Mouse (Mus musculus): ENCODE measurements around the gene Ccrl2. TPM values are rescaled to one million over a fixed set of nuclear protein-coding genes. Genes with fewer than 3 reads are reported as not detected.

The Ccrl2 gene
- polyA plus RNA-seq, 1 experiment from 2014 or later = 0.55 TPM

DNA sequence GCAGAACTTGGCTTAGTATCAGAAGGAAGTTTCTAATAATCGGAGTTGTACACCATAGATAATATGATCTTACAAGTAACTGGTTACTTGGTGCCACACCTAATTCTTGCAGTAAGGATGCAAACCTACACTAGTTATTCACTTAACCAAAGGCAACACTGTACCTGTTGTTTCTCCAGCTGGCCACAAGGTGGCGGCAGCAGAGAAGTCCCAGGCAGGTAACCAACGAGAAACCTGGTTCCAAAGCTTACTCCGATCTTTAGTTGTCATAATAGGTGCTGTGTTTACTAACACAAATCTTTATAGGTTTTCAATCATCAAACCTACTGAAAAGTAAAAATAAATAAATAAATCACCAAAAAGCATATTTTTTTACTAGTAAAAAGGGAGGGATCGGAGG lies 35.8 kb upstream of the Ccrl2 start:
- no peaks in the 10 kb centered on the region for H3K27me3 ChIP-seq (ENCODE audit: control insufficient read depth, insufficient read depth, low read length)
- no peak overlapping the region for H3K27ac ChIP-seq (replicated peaks; ENCODE audit: low read depth, low read length)
- H3K9me3 ChIP-seq (ENCODE audit: control insufficient read depth, low read length) = no peaks in the 10 kb centered on the region
- no peaks in the 10 kb centered on the region for H3K36me3 ChIP-seq (ENCODE audit: control insufficient read depth, insufficient read depth, low read length)
- WGBS = 31% methylated on average over 5 of the region's 5 CpGs
- DNase-seq (ENCODE audit: low spot score) = peak; percentile 59
- ATAC-seq (ENCODE audit: insufficient number of reproducible peaks, low FRiP score, low TSS enrichment, low read depth) = no peak
- no peaks in the 10 kb centered on the region for H3K4me1 ChIP-seq (ENCODE audit: control insufficient read depth, insufficient read depth, low read length)
- no peak overlapping the region for H3K4me2 ChIP-seq (ENCODE audit: low read depth, severe bottlenecking)
- H3K9ac ChIP-seq (ENCODE audit: low read length) = no peak overlapping the region
- no peak overlapping the region for H3K4me3 ChIP-seq (ENCODE audit: low read depth, low read length)

DNA sequence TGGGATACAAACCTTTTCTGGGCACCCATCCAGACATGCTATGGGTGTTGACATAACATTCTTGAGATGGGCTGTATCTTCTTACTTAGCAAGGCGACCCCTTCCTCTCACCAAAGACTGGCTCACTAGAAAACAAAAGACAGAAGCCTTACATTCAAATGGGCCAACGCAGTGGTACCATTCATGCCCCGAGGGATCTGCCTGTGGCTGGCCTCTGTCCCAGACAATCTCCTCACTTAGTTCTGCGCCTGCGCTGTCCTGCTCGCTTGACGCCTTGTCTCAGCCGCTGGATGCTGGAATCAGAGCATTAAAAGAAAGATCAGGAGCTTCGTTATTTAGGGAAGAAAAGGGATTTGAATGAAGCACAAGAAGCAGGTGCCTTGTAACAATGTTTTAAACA lies 35.3 kb upstream of the Ccrl2 start:
- ATAC-seq (ENCODE audit: insufficient number of reproducible peaks, low FRiP score, low TSS enrichment, low read depth) = no peak

GRCm38 (mm10) chr9:111088886-111089285 lies 31.6 kb upstream of the Ccrl2 start:
- H3K4me2 ChIP-seq (ENCODE audit: low read depth, severe bottlenecking) = no peak overlapping the region
- no peak overlapping the region for H3K9ac ChIP-seq (ENCODE audit: low read length)
- no peaks in the 10 kb centered on the region for H3K27me3 ChIP-seq (ENCODE audit: control insufficient read depth, insufficient read depth, low read length)
- no peaks in the 10 kb centered on the region for H3K9me3 ChIP-seq (ENCODE audit: control insufficient read depth, low read length)
- no peak for DNase-seq (ENCODE audit: low spot score)
- H3K36me3 ChIP-seq (ENCODE audit: control insufficient read depth, insufficient read depth, low read length) = no peaks in the 10 kb centered on the region
- H3K27ac ChIP-seq (replicated peaks; ENCODE audit: low read depth, low read length) = no peak overlapping the region
- no peak overlapping the region for H3K4me3 ChIP-seq (ENCODE audit: low read depth, low read length)
- ATAC-seq (ENCODE audit: insufficient number of reproducible peaks, low FRiP score, low TSS enrichment, low read depth) = no peak
- WGBS = 42% methylated on average over 7 of the region's 7 CpGs
- no peaks in the 10 kb centered on the region for H3K4me1 ChIP-seq (ENCODE audit: control insufficient read depth, insufficient read depth, low read length)

More for the DNA sequence above, 35.3 kb upstream of the Ccrl2 start:
- H3K9me3 ChIP-seq (ENCODE audit: control insufficient read depth, low read length) = no peaks in the 10 kb centered on the region
- H3K4me1 ChIP-seq (ENCODE audit: control insufficient read depth, insufficient read depth, low read length) = no peaks in the 10 kb centered on the region
- H3K27me3 ChIP-seq (ENCODE audit: control insufficient read depth, insufficient read depth, low read length) = no peaks in the 10 kb centered on the region
- no peak overlapping the region for H3K27ac ChIP-seq (replicated peaks; ENCODE audit: low read depth, low read length)
- no peak overlapping the region for H3K4me3 ChIP-seq (ENCODE audit: low read depth, low read length)
- DNase-seq (ENCODE audit: low spot score) = no peak
- no peaks in the 10 kb centered on the region for H3K36me3 ChIP-seq (ENCODE audit: control insufficient read depth, insufficient read depth, low read length)
- WGBS = 72% methylated on average over 9 of the region's 9 CpGs
- H3K4me2 ChIP-seq (ENCODE audit: low read depth, severe bottlenecking) = no peak overlapping the region
- H3K9ac ChIP-seq (ENCODE audit: low read length) = no peak overlapping the region

DNA sequence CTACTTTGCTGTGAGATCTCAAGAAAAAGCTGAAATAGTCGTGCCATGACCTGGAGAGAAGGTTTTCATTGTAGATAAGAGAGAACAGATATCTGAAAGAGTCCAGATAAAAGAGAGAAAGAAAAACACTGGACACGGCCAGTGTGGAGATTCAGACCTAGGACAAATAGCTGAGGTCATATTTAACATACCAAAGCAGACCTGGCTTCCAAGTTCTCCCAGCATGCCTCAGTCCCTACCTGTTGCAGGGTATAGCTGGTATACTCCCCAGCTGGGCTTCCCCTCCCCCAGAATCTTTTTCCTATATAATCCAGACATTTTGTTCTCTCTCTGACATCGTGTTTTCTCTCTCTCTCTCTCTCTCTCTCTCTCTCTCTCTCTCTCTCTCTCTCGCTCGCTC lies 30.6 kb upstream of the Ccrl2 start:
- no peak overlapping the region for H3K4me3 ChIP-seq (ENCODE audit: low read depth, low read length)
- ATAC-seq (ENCODE audit: insufficient number of reproducible peaks, low FRiP score, low TSS enrichment, low read depth) (no peak), DNase-seq (ENCODE audit: low spot score) (no peak)
- no peaks in the 10 kb centered on the region for H3K27me3 ChIP-seq (ENCODE audit: control insufficient read depth, insufficient read depth, low read length)
- H3K36me3 ChIP-seq (ENCODE audit: control insufficient read depth, insufficient read depth, low read length) = no peaks in the 10 kb centered on the region
- H3K9me3 ChIP-seq (ENCODE audit: control insufficient read depth, low read length) = no peaks in the 10 kb centered on the region
- no peak overlapping the region for H3K4me2 ChIP-seq (ENCODE audit: low read depth, severe bottlenecking)
- no peak overlapping the region for H3K27ac ChIP-seq (replicated peaks; ENCODE audit: low read depth, low read length)
- no peaks in the 10 kb centered on the region for H3K4me1 ChIP-seq (ENCODE audit: control insufficient read depth, insufficient read depth, low read length)
- WGBS = 11% methylated on average over 5 of the region's 5 CpGs
- no peak overlapping the region for H3K9ac ChIP-seq (ENCODE audit: low read length)

- ATAC-seq (ENCODE audit: insufficient number of reproducible peaks, low FRiP score, low TSS enrichment, low read depth) (no peak), DNase-seq (ENCODE audit: low spot score) (no peak)
- WGBS = 23% methylated on average over 3 of the region's 3 CpGs
- Histone ChIP-seq H3K4me1 (ENCODE audit: control insufficient read depth, insufficient read depth, low read length) (no peaks in the 10 kb centered on the region), H3K27ac (replicated peaks; ENCODE audit: low read depth, low read length) (no peak overlapping the region), H3K9ac (ENCODE audit: low read length) (no peak overlapping the region), H3K4me2 (ENCODE audit: low read depth, severe bottlenecking) (no peak overlapping the region), H3K27me3 (ENCODE audit: control insufficient read depth, insufficient read depth, low read length) (no peaks in the 10 kb centered on the region), H3K4me3 (ENCODE audit: low read depth, low read length) (no peak overlapping the region), H3K9me3 (ENCODE audit: control insufficient read depth, low read length) (no peaks in the 10 kb centered on the region), H3K36me3 (ENCODE audit: control insufficient read depth, insufficient read depth, low read length) (no peaks in the 10 kb centered on the region)
Observed at GRCm38 (mm10) chr9:111086995-111087606, 29.8 kb upstream of the Ccrl2 start.

DNA sequence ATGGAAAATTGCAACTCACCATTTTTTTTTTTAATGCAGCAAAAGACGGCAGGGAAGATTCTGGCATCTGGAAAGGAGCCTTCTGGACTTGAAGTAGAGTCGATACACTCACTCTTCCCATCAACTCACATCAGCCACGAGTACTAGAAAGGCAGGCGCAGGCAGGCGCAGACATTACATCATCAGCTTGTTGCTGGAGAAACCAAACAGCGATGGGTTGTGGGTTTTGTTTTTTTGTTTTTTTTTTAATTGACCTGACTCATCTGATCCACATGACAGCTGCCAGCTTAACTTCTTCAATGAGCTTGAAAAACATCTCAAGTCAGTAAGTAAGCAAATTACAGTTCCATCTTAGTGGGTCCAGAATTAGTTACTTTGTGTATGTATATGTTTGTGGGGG lies 28.8 kb upstream of the Ccrl2 start:
- H3K9me3 ChIP-seq (ENCODE audit: control insufficient read depth, low read length) = no peaks in the 10 kb centered on the region
- ATAC-seq (ENCODE audit: insufficient number of reproducible peaks, low FRiP score, low TSS enrichment, low read depth) (no peak), DNase-seq (ENCODE audit: low spot score) (no peak)
- no peaks in the 10 kb centered on the region for H3K4me1 ChIP-seq (ENCODE audit: control insufficient read depth, insufficient read depth, low read length)
- H3K27me3 ChIP-seq (ENCODE audit: control insufficient read depth, insufficient read depth, low read length) = no peaks in the 10 kb centered on the region
- no peaks in the 10 kb centered on the region for H3K36me3 ChIP-seq (ENCODE audit: control insufficient read depth, insufficient read depth, low read length)
- no peak overlapping the region for H3K4me3 ChIP-seq (ENCODE audit: low read depth, low read length)
- no peak overlapping the region for H3K9ac ChIP-seq (ENCODE audit: low read length)
- H3K27ac ChIP-seq (replicated peaks; ENCODE audit: low read depth, low read length) = no peak overlapping the region
- H3K4me2 ChIP-seq (ENCODE audit: low read depth, severe bottlenecking) = no peak overlapping the region
- 72% methylated on average over 6 of the region's 6 CpGs for WGBS

- 56% methylated on average over 4 of the region's 4 CpGs for WGBS
Observed at GRCm38 (mm10) chr9:111085329-111085728, 28.0 kb upstream of the Ccrl2 start.

GRCm38 (mm10) chr9:111081765-111082164 lies 24.4 kb upstream of the Ccrl2 start:
- Histone ChIP-seq H3K9me3 (ENCODE audit: control insufficient read depth, low read length) (no peaks in the 10 kb centered on the region), H3K9ac (ENCODE audit: low read length) (no peak overlapping the region), H3K4me3 (ENCODE audit: low read depth, low read length) (no peak overlapping the region), H3K4me1 (ENCODE audit: control insufficient read depth, insufficient read depth, low read length) (no peaks in the 10 kb centered on the region), H3K4me2 (ENCODE audit: low read depth, severe bottlenecking) (no peak overlapping the region), H3K27me3 (ENCODE audit: control insufficient read depth, insufficient read depth, low read length) (no peaks in the 10 kb centered on the region), H3K36me3 (ENCODE audit: control insufficient read depth, insufficient read depth, low read length) (no peaks in the 10 kb centered on the region), H3K27ac (replicated peaks; ENCODE audit: low read depth, low read length) (no peak overlapping the region)
- 82% methylated on average over 5 of the region's 5 CpGs for WGBS
- DNase-seq (ENCODE audit: low spot score) (no peak), ATAC-seq (ENCODE audit: insufficient number of reproducible peaks, low FRiP score, low TSS enrichment, low read depth) (no peak)

More at GRCm38 (mm10) chr9:111085329-111085728, 28.0 kb upstream of the Ccrl2 start:
- DNase-seq (ENCODE audit: low spot score) (no peak), ATAC-seq (ENCODE audit: insufficient number of reproducible peaks, low FRiP score, low TSS enrichment, low read depth) (no peak)
- no peaks in the 10 kb centered on the region for H3K9me3 ChIP-seq (ENCODE audit: control insufficient read depth, low read length)
- H3K4me1 ChIP-seq (ENCODE audit: control insufficient read depth, insufficient read depth, low read length) = no peaks in the 10 kb centered on the region
- no peak overlapping the region for H3K9ac ChIP-seq (ENCODE audit: low read length)
- no peak overlapping the region for H3K27ac ChIP-seq (replicated peaks; ENCODE audit: low read depth, low read length)
- no peaks in the 10 kb centered on the region for H3K36me3 ChIP-seq (ENCODE audit: control insufficient read depth, insufficient read depth, low read length)
- no peaks in the 10 kb centered on the region for H3K27me3 ChIP-seq (ENCODE audit: control insufficient read depth, insufficient read depth, low read length)
- no peak overlapping the region for H3K4me2 ChIP-seq (ENCODE audit: low read depth, severe bottlenecking)
- H3K4me3 ChIP-seq (ENCODE audit: low read depth, low read length) = no peak overlapping the region

GRCm38 (mm10) chr9:111080801-111081200 lies 23.5 kb upstream of the Ccrl2 start:
- Histone ChIP-seq H3K36me3 (ENCODE audit: control insufficient read depth, insufficient read depth, low read length) (no peaks in the 10 kb centered on the region), H3K9ac (ENCODE audit: low read length) (no peak overlapping the region), H3K9me3 (ENCODE audit: control insufficient read depth, low read length) (no peaks in the 10 kb centered on the region), H3K4me2 (ENCODE audit: low read depth, severe bottlenecking) (no peak overlapping the region), H3K27ac (replicated peaks; ENCODE audit: low read depth, low read length) (no peak overlapping the region), H3K4me3 (ENCODE audit: low read depth, low read length) (no peak overlapping the region), H3K27me3 (ENCODE audit: control insufficient read depth, insufficient read depth, low read length) (no peaks in the 10 kb centered on the region), H3K4me1 (ENCODE audit: control insufficient read depth, insufficient read depth, low read length) (no peaks in the 10 kb centered on the region)
- ATAC-seq (ENCODE audit: insufficient number of reproducible peaks, low FRiP score, low TSS enrichment, low read depth) (no peak), DNase-seq (ENCODE audit: low spot score) (no peak)
- 88% methylated on average over 8 of the region's 8 CpGs for WGBS
